Mouse (Mus musculus) limb, embryonic 10.5 days (tissue): ENCODE results near the gene Skor1. TPM values are rescaled to one million over a fixed set of nuclear protein-coding genes. Genes with fewer than 3 reads are reported as not detected.

Experiments
- DNase-seq: peaks from one replicate; pipeline ENCODE4 v3.0.0-alpha.2; 2017; ENCODE audit warnings: low spot score
- H3K27ac ChIP-seq: fragments of 300-500 bp; sonication (generic); 2 replicates; pipeline ENCODE4 v1.5.1; 2016; ENCODE audit warnings: mild to moderate bottlenecking
- H3K27me3 ChIP-seq: fragments of 300-500 bp; sonication (generic); 2 replicates; pipeline ENCODE4 v1.6.1; 2016; ENCODE audit warnings: low read depth, mild to moderate bottlenecking; ENCODE audit not compliant: poor library complexity, severe bottlenecking
- H3K36me3 ChIP-seq: fragments of 300-500 bp; sonication (generic); 2 replicates; pipeline ENCODE4 v1.6.1; 2016; ENCODE audit warnings: mild to moderate bottlenecking, moderate library complexity
- H3K4me1 ChIP-seq: fragments of 300-500 bp; sonication (generic); 2 replicates; pipeline ENCODE4 v1.6.1; 2016
- H3K4me3 ChIP-seq: fragments of 300-500 bp; sonication (generic); 2 replicates; pipeline ENCODE4 v1.5.1; 2016; ENCODE audit warnings: mild to moderate bottlenecking, moderate library complexity
- H3K9me3 ChIP-seq: fragments of 300-500 bp; sonication (generic); replicated peaks from 2 replicates; pipeline ENCODE4 v1.6.1; 2016; ENCODE audit warnings: mild to moderate bottlenecking
- WGBS: fragments of 180-500 bp; shearing (Covaris S2); methylation state at CpG from one replicate; pipeline ENCODE4 v1.1.7; 2016; 5-methylcytosine and 5-hydroxymethylcytosine counted together
- polyA plus RNA-seq: library from polyadenylated mRNA; unstranded; fragments of >200 nt; fragmentation: Nextera tagmentation; extraction: Ambion mirVana; gene quantifications from 2 replicates; pipeline ENCODE4 v1.2.1, GENCODE M21; 2016

The Skor1 gene
- polyA plus RNA-seq, 1 experiment from 2014 or later: 0.14 TPM

- Histone ChIP-seq H3K9me3 (no peaks in the 10 kb centered on the region), H3K36me3 (no peaks in the 10 kb centered on the region), H3K4me1 (peaks cover 89% of the 10 kb centered on the region), H3K27ac (no peak overlapping the region), H3K27me3 (peaks cover 100% of the 10 kb centered on the region), H3K4me3 (peak overlapping the region; percentile 28)
- peak; percentile 63 for DNase-seq
- 1% methylated on average over 46 of the region's 46 CpGs for WGBS
Measured at GRCm38 (mm10) chr9:63146126-63146855, 2.5 kb downstream of the Skor1 start.

- peak overlapping the region; percentile 28 for H3K4me3 ChIP-seq
- WGBS: 1% methylated on average over 73 of the region's 73 CpGs
- H3K4me1 ChIP-seq: peaks cover 82% of the 10 kb centered on the region
- H3K27me3 ChIP-seq: peaks cover 100% of the 10 kb centered on the region
- peak overlapping the region; percentile 1; the same call in 1 of the 2 replicates for H3K27ac ChIP-seq
- DNase-seq: peak; percentile 71
- no peaks in the 10 kb centered on the region for H3K9me3 ChIP-seq
- H3K36me3 ChIP-seq: no peaks in the 10 kb centered on the region
Measured at GRCm38 (mm10) chr9:63145249-63146125, 3.3 kb downstream of the Skor1 start.

- 2% methylated on average over 79 of the region's 80 CpGs for WGBS
- Histone ChIP-seq H3K4me1 (peaks cover 81% of the 10 kb centered on the region), H3K27ac (peak overlapping the region; percentile 1; the same call in 1 of the 2 replicates), H3K9me3 (no peaks in the 10 kb centered on the region), H3K36me3 (no peaks in the 10 kb centered on the region), H3K4me3 (peak overlapping the region; percentile 28; the same call in 1 of the 2 replicates), H3K27me3 (peaks cover 100% of the 10 kb centered on the region)
- DNase-seq: peak; percentile 58
Measured at GRCm38 (mm10) chr9:63144502-63145248, 4.1 kb downstream of the Skor1 start.

DNA sequence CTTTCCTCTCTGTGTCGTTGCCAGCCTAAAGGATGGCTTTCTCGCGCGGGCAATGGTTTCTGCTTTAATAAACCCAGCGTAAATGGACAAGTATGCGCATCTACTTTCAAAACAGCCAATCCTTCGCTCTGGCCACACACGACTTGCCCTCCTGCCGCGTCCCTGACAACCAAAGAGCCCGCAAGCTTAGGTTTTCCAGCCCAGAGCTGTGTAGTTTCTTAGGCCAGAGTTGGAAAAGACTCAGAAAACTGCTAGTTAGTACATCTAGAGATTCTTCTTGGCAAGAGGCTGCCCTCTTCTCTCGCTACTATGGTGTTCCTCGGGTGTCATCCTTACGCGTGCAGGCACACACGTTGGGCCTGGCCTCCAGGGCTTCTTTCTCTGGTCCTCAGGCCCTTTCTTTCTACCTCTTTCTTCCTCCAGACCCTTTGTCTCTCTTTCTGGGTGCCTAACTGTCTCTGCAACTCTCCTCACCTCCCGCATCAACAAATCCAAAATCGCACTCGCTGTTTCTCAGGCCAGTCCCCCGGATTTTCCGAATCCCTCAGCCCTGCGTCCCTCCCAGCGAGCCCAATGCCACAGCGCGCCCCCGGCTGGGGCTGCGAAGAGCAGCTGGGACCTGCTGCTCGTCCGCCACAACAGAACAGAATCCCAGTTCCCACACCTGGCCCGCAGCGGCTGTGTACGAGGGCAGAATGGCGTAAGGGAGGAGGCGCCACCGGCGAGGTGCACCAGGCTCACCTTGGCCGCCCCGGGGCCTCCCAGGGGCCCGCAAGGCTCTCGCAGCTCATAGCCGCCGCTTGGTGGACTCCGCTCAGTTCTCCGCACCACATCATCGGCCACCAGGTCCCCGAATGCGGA is 4.9 kb downstream of the Skor1 start:
- peak overlapping the region; percentile 28; the same call in 1 of the 2 replicates for H3K4me3 ChIP-seq
- H3K27me3 ChIP-seq: peaks cover 100% of the 10 kb centered on the region
- WGBS: 1% methylated on average over 47 of the region's 47 CpGs
- H3K4me1 ChIP-seq: peaks cover 81% of the 10 kb centered on the region
- no peak overlapping the region for H3K27ac ChIP-seq
- no peaks in the 10 kb centered on the region for H3K9me3 ChIP-seq
- peak; percentile 63 for DNase-seq
- H3K36me3 ChIP-seq: no peaks in the 10 kb centered on the region

- Histone ChIP-seq H3K36me3 (no peaks in the 10 kb centered on the region), H3K4me3 (no peak overlapping the region), H3K27ac (no peak overlapping the region), H3K9me3 (no peaks in the 10 kb centered on the region), H3K27me3 (peaks cover 100% of the 10 kb centered on the region), H3K4me1 (peaks cover 81% of the 10 kb centered on the region)
- WGBS: 1% methylated on average over 25 of the region's 25 CpGs
- DNase-seq: peak; percentile 57
Measured at GRCm38 (mm10) chr9:63143227-63143626, 5.5 kb downstream of the Skor1 start.

DNA sequence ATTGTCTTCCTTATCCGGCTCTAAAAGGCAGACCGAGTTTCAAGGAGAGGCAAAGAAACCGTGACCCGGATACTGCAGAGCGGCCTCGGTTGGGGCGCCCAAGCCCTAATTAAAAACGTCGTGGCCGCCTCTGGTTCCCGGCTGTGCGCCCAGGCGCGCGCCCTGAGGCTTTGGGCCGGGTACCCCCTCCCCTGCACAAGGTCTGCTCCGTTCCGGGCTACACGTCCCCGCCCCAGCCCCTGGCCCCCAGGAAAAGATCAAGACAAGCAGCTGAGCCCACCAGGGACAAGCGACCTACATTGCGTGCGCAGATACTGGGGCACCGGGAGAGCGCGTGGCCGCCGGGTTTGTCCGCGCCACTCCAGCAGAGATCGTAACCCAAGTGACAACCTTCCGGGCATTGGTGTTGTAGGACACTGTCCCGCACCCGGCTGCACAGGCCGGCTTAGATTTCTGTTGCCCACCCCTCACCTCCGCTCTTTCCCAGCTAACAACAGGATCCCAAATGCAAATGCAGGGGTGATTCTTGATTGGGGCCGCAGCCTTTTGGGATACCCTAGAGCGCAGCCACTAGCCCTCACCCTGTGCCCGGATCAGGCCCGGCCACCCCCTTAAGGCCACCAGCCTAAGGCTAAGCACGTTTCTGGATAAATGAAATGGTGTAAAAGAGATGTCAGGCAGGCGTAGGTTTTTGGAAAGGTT is 6.3 kb downstream of the Skor1 start:
- Histone ChIP-seq H3K4me3 (peak overlapping the region; percentile 42), H3K27me3 (peaks cover 100% of the 10 kb centered on the region), H3K36me3 (no peaks in the 10 kb centered on the region), H3K27ac (no peak overlapping the region), H3K4me1 (peaks cover 86% of the 10 kb centered on the region), H3K9me3 (no peaks in the 10 kb centered on the region)
- WGBS: under 1% methylated on average over 42 of the region's 42 CpGs
- peak; percentile 65 for DNase-seq

DNA sequence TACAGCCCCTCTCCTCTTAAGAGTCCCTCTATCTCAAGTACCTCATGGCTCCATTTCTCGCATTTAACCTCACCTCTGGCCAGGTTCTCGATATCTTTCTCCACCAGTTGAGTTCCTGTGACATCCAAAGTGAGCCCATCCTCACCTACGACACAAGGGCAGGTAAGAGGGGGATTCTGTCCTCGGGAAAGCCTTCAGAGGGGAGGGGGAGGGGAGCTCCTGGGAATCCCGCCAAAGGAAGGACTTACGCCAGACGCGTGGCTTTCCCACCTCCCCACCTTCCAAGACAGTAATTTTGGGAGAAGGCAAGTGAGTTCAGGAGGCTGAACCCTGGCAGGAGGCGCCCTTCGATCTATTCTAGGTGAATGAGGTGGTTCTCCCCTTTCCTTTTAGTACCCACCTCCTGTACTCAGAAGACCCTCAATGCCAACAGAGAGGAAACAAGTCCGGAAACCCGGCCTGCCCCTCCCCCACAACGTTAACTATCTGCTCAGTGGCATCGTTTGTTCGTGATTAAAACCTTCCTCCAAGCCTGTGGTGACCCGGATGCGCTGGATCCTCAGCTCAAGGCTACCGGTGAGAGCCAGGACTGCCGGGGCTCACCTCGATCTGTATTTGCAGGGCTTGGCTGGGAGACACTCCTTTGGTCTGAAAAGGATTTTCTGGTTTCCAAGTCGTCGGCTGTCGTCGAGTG is 7.0 kb downstream of the Skor1 start:
- Histone ChIP-seq H3K36me3 (no peaks in the 10 kb centered on the region), H3K4me3 (peak overlapping the region; percentile 42), H3K27ac (no peak overlapping the region), H3K4me1 (peaks cover 86% of the 10 kb centered on the region), H3K27me3 (peaks cover 100% of the 10 kb centered on the region), H3K9me3 (no peaks in the 10 kb centered on the region)
- peak; percentile 37 for DNase-seq
- WGBS: 1% methylated on average over 24 of the region's 24 CpGs

GRCm38 (mm10) chr9:63140211-63140610 is 8.6 kb downstream of the Skor1 start:
- no peak overlapping the region for H3K4me3 ChIP-seq
- peak; percentile 50 for DNase-seq
- H3K4me1 ChIP-seq: peaks cover 84% of the 10 kb centered on the region
- H3K27me3 ChIP-seq: peaks cover 100% of the 10 kb centered on the region
- no peaks in the 10 kb centered on the region for H3K36me3 ChIP-seq
- no peak overlapping the region for H3K27ac ChIP-seq
- no peaks in the 10 kb centered on the region for H3K9me3 ChIP-seq
- 2% methylated on average over 9 of the region's 9 CpGs for WGBS

DNA sequence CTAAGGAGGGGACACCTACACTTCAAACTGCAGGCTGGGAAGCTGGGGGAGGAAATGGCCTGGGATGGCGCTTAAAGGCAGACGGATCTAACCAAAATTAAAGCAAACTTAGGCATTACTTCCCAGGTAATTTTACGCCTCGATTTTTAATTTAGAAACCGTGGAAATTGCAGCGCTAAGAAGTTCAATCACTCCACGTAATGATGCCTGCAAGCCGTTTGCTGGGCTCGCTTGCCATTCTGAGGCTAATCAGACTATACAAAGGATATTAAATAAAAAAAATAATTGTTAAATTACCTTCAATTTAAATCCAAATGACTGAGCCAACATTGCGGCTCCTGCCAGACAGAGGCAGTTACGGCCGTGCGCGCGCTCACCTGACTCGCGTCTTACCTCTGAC is 9.1 kb downstream of the Skor1 start:
- peaks cover 100% of the 10 kb centered on the region for H3K27me3 ChIP-seq
- H3K27ac ChIP-seq: no peak overlapping the region
- 3% methylated on average over 17 of the region's 17 CpGs for WGBS
- no peaks in the 10 kb centered on the region for H3K9me3 ChIP-seq
- H3K4me1 ChIP-seq: peaks cover 84% of the 10 kb centered on the region
- H3K4me3 ChIP-seq: no peak overlapping the region
- H3K36me3 ChIP-seq: no peaks in the 10 kb centered on the region
- no peak for DNase-seq

DNA sequence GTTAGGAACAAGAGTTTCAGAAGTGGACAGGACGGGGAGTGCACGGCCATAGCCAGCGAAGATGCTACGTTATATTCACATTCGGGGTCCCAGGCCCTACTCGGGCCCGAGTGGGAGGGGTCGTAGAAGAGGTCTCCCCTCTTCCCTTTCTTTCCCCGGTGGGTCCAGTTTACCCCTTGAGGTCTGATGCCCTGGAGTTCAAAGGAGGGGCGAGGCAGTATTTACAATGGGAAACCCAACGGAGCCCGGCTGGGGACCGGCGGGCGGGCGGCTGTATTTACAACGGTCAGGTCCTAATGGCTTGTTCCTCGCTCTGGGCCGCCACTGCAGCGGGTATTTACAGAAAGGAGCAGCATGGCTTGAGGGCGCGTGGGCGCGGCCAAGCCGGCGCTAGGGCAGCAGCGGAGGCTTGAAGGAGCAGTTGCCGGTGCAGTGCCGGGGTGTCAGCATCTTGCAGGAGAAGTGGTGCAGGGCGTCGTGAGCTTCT is 10.2 kb downstream of the Skor1 start:
- H3K36me3 ChIP-seq: no peaks in the 10 kb centered on the region
- no peaks in the 10 kb centered on the region for H3K9me3 ChIP-seq
- peak overlapping the region; percentile 44 for H3K4me3 ChIP-seq
- 0% methylated on average over 31 of the region's 31 CpGs for WGBS
- peaks cover 83% of the 10 kb centered on the region for H3K4me1 ChIP-seq
- H3K27me3 ChIP-seq: peaks cover 100% of the 10 kb centered on the region
- no peak overlapping the region; the same call in 1 of the 2 replicates for H3K27ac ChIP-seq
- peak; percentile 75 for DNase-seq

- H3K27ac ChIP-seq: no peak overlapping the region
- H3K36me3 ChIP-seq: no peaks in the 10 kb centered on the region
- H3K9me3 ChIP-seq: no peaks in the 10 kb centered on the region
- DNase-seq: peak; percentile 41
- peaks cover 93% of the 10 kb centered on the region for H3K27me3 ChIP-seq
- 4% methylated on average over 6 of the region's 6 CpGs for WGBS
- peak overlapping the region; percentile 18; the same call in 1 of the 2 replicates for H3K4me3 ChIP-seq
- peaks cover 81% of the 10 kb centered on the region for H3K4me1 ChIP-seq
Measured at GRCm38 (mm10) chr9:63137615-63137915, 11.2 kb downstream of the Skor1 start.
